ENCODE assay signal across 29 mouse cellular contexts in the genomic region with DNA sequence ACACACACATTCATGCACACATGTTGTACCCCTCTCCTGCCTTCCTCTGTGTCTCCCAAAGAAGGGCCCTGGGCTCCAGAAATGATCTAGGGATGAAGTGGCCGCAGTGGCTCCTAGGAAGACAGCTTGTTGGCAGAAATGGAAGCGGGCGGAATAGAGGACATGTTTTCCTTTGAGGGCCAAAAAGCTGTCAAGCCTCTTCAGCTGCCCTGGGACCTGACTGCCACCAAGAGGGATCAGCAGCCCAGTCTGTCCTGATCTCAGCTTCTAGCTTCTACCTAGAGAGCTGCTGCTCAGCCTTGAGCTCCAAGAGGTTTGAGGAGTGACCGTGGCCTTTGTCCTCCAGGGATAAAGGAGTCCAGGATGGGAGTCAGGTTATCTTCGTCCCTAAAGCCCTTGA.
DNase-seq lines count a peak whose midpoint lies in the region; ATAC-seq and TF ChIP-seq lines count a peak whose summit lies in the region.
"Had no signal": no experiment of that assay in that cellular context is flagged by ENCODE, and none has a peak within 500 bp of the region (broad histone marks: within the 10 kb centered on the region; RNA-seq: fewer than 3 reads in every experiment).

No protein-coding gene starts in this region.

- no peak for TF ChIP-seq EP300 in heart, postnatal 0 days (IDR thresholded peaks at IDR 0.05; ENCODE audit: low read depth)

- peak; percentile 35 for DNase-seq in adrenal gland, postnatal 14 days
- no peak for DNase-seq in adrenal gland, postnatal 4 days (ENCODE audit: low spot score in 2 of 2)
- peak; percentile 25 for DNase-seq in heart, adult 8-10 months (ENCODE audit: low spot score)
- no peak for DNase-seq in heart, postnatal 14 days
- DNase-seq in heart, postnatal 0 days (ENCODE audit: low spot score): no peak
- DNase-seq: cerebellum, adult 11 months; cerebellum, adult 9-11 months; embryo, embryonic 11 days; gastrocnemius, postnatal 14 days; kidney, adult 18-20 months; kidney, postnatal 25 days; liver; lung, adult 2 months; lung, postnatal 10 days; midbrain, embryonic 14.5 days; right cerebral cortex, adult 18-20 months; spleen, adult 18-20 months; thymus, adult 18-20 months; thymus, postnatal 25 days had no signal

- H3K27me3 ChIP-seq in heart, embryonic 12.5 days (replicated peaks): no peaks in the 10 kb centered on the region
- no peaks in the 10 kb centered on the region for H3K27me3 ChIP-seq in heart, postnatal 0 days (ENCODE audit: control insufficient read depth, insufficient read depth, low read length)
- no peaks in the 10 kb centered on the region for H3K27me3 ChIP-seq in midbrain, embryonic 13.5 days
- H3K27me3 ChIP-seq: embryonic facial prominence, embryonic 12.5 days; forebrain, embryonic 15.5 days had no signal

- peak overlapping the region; percentile 35; the same call in 1 of the 2 replicates for H3K27ac ChIP-seq in heart, embryonic 12.5 days (ENCODE audit: poor library complexity, severe bottlenecking)
- H3K27ac ChIP-seq in heart, postnatal 0 days (ENCODE audit: low read depth): peak overlapping the region; percentile 7; the same call in 1 of the 2 replicates
- H3K27ac ChIP-seq in midbrain, embryonic 13.5 days: no peak overlapping the region
- H3K27ac ChIP-seq: embryonic facial prominence, embryonic 12.5 days; forebrain, embryonic 15.5 days; kidney, embryonic 15.5 days; liver, embryonic 14.5 days; macrophage; neural tube, embryonic 15.5 days had no signal

- H3K36me3 ChIP-seq in heart, embryonic 12.5 days: no peaks in the 10 kb centered on the region
- H3K36me3 ChIP-seq in heart, postnatal 0 days (replicated peaks; ENCODE audit: control insufficient read depth, insufficient read depth, low read length): no peaks in the 10 kb centered on the region
- no peaks in the 10 kb centered on the region for H3K36me3 ChIP-seq in midbrain, embryonic 13.5 days
- H3K36me3 ChIP-seq: embryonic facial prominence, embryonic 12.5 days; forebrain, embryonic 15.5 days; G1E; kidney, embryonic 15.5 days; neural tube, embryonic 15.5 days had no signal

- H3K4me3 ChIP-seq in heart, embryonic 12.5 days: no peak overlapping the region
- H3K4me3 ChIP-seq in heart, postnatal 0 days (ENCODE audit: low read depth, low read length): no peak overlapping the region
- no peak overlapping the region for H3K4me3 ChIP-seq in midbrain, embryonic 13.5 days (replicated peaks)
- H3K4me3 ChIP-seq: embryonic facial prominence, embryonic 12.5 days; forebrain, embryonic 15.5 days; kidney, embryonic 15.5 days; neural tube, embryonic 15.5 days had no signal

- TF ChIP-seq CTCF in heart, postnatal 0 days (IDR thresholded peaks at IDR 0.05; ENCODE audit: low read depth): no peak

- no peak for ATAC-seq in heart, embryonic 12.5 days (ENCODE audit: insufficient number of reproducible peaks, low FRiP score)
- ATAC-seq in heart, postnatal 0 days (ENCODE audit: insufficient read depth, low read depth): no peak
- ATAC-seq in midbrain, embryonic 13.5 days: no peak
- ATAC-seq: forebrain, embryonic 15.5 days; hindbrain, embryonic 16.5 days had no signal

- peaks cover 61% of the 10 kb centered on the region for H3K4me1 ChIP-seq in heart, embryonic 12.5 days (replicated peaks)
- H3K4me1 ChIP-seq in heart, postnatal 0 days (ENCODE audit: control insufficient read depth, insufficient read depth): peaks cover 18% of the 10 kb centered on the region
- no peaks in the 10 kb centered on the region for H3K4me1 ChIP-seq in midbrain, embryonic 13.5 days (replicated peaks)
- H3K4me1 ChIP-seq: forebrain, embryonic 15.5 days had no signal

- 63% methylated on average over 5 of the region's 5 CpGs for WGBS in heart, embryonic 12.5 days
- 57% methylated on average over 5 of the region's 5 CpGs for WGBS in heart, postnatal 0 days
- 92% methylated on average over 5 of the region's 5 CpGs for WGBS in midbrain, embryonic 13.5 days

- H3K9me3 ChIP-seq in heart, embryonic 12.5 days (replicated peaks): no peaks in the 10 kb centered on the region
- no peaks in the 10 kb centered on the region for H3K9me3 ChIP-seq in heart, postnatal 0 days (replicated peaks; ENCODE audit: control insufficient read depth, low read length)
- H3K9me3 ChIP-seq in midbrain, embryonic 13.5 days: no peaks in the 10 kb centered on the region
- H3K9me3 ChIP-seq: embryonic facial prominence, embryonic 12.5 days; forebrain, embryonic 15.5 days; G1E; kidney, embryonic 15.5 days; neural tube, embryonic 15.5 days had no signal

- no peak overlapping the region for H3K4me2 ChIP-seq in heart, embryonic 12.5 days
- H3K4me2 ChIP-seq in heart, postnatal 0 days (ENCODE audit: low read depth, low read length): no peak overlapping the region
- no peak overlapping the region for H3K4me2 ChIP-seq in midbrain, embryonic 13.5 days (replicated peaks)
- H3K4me2 ChIP-seq: embryonic facial prominence, embryonic 12.5 days; forebrain, embryonic 15.5 days; kidney, embryonic 15.5 days; neural tube, embryonic 15.5 days had no signal

- H3K9ac ChIP-seq in heart, embryonic 12.5 days: no peak overlapping the region
- no peak overlapping the region for H3K9ac ChIP-seq in heart, postnatal 0 days (replicated peaks; ENCODE audit: low read depth, low read length)
- H3K9ac ChIP-seq in midbrain, embryonic 13.5 days (replicated peaks): no peak overlapping the region
- H3K9ac ChIP-seq: embryonic facial prominence, embryonic 12.5 days; forebrain, embryonic 15.5 days; kidney, embryonic 15.5 days; liver, embryonic 14.5 days; neural tube, embryonic 15.5 days had no signal

- intact Hi-C loops in heart, postnatal 14 days (cut with DNase I): no loop called here

Comparison
In these comparisons a context has a peak if more than half of its experiments do, and no peak if none do; other contexts are left out.
1. DNase-seq: peak in adrenal gland, postnatal 14 days (single experiment) and heart, adult 8-10 months (single experiment); none in adrenal gland, postnatal 4 days (0 of 2), heart, postnatal 14 days (0 of 2) and heart, postnatal 0 days (single experiment).